Mouse (Mus musculus) forebrain, postnatal 0 days (tissue): ENCODE measurements around the gene Icos. TPM values are rescaled to one million over a fixed set of nuclear protein-coding genes. Genes with fewer than 3 reads are reported as not detected.
A peak's percentile ranks its signal among the peaks of the same experiment; 100 is the strongest.

Source experiments
- ATAC-seq: fragments of 200-750 bp; cut with Nextera tagmentation; 2 replicates; pipeline ENCODE4 v1.8.0; 2017; ENCODE audit warnings: mild to moderate bottlenecking, moderate library complexity
- DNase-seq: peaks from one replicate; pipeline ENCODE4 v3.0.0-alpha.2; 2015
- H3K27ac ChIP-seq: fragments of 300-500 bp; sonication (generic); 2 replicates; pipeline ENCODE4 v1.5.1; 2014; ENCODE audit warnings: low read depth, mild to moderate bottlenecking, antibody characterized with exemption, low read length, moderate library complexity, mixed read lengths
- H3K27me3 ChIP-seq: fragments of 300-500 bp; sonication (generic); 2 replicates; pipeline ENCODE4 v1.6.1; 2014; ENCODE audit warnings: mild to moderate bottlenecking, low read length, mixed read lengths; ENCODE audit not compliant: insufficient read depth
- H3K36me3 ChIP-seq: fragments of 300-500 bp; sonication (generic); 2 replicates; pipeline ENCODE4 v1.6.1; 2014; ENCODE audit warnings: mild to moderate bottlenecking, moderate library complexity; ENCODE audit not compliant: insufficient read depth
- H3K4me1 ChIP-seq: fragments of 300-500 bp; sonication (generic); 2 replicates; pipeline ENCODE4 v1.6.1; 2014; ENCODE audit warnings: antibody characterized with exemption; ENCODE audit not compliant: insufficient read depth
- H3K4me2 ChIP-seq: fragments of 300-500 bp; sonication (generic); 2 replicates; pipeline ENCODE4 v1.6.1; 2014; ENCODE audit warnings: low read depth, mild to moderate bottlenecking, moderate library complexity
- H3K4me3 ChIP-seq: fragments of 300-500 bp; sonication (generic); 2 replicates; pipeline ENCODE4 v1.5.1; 2014; ENCODE audit warnings: low read depth, low read length, mixed read lengths
- H3K9ac ChIP-seq: fragments of 300-500 bp; sonication (generic); 2 replicates; pipeline ENCODE4 v1.6.1; 2014; ENCODE audit warnings: mild to moderate bottlenecking
- H3K9me3 ChIP-seq: fragments of 300-500 bp; sonication (generic); 2 replicates; pipeline ENCODE4 v1.6.1; 2016; ENCODE audit warnings: low read length
- CTCF ChIP-seq: sonication (generic); IDR thresholded peaks from 2 replicates; pipeline ENCODE4 v1.5.1; 2016; ENCODE audit warnings: antibody characterized with exemption, control low read depth, low read depth
- WGBS: fragments of 180-500 bp; shearing (Covaris S2); extraction: QIAGEN DNeasy Blood & Tissue Kit; methylation state at CpG from one replicate; pipeline ENCODE4 v1.1.7; 2014; 5-methylcytosine and 5-hydroxymethylcytosine counted together
- polyA plus RNA-seq: library from polyadenylated mRNA; unstranded; fragments of >200 nt; fragmentation: Nextera tagmentation; extraction: Ambion mirVana; gene quantifications from 2 replicates; pipeline ENCODE4 v1.2.1, GENCODE M21; 2015
- total RNA-seq: library from RNA; depleted of rRNA; stranded (reverse); fragments of >200 nt; gene quantifications from 2 replicates; pipeline ENCODE4 v1.2.3, GENCODE M21; 2014

Icos gene
- total and polyA plus RNA-seq, 2 experiments from 2014 or later: 0.05 to 0.13 TPM

DNA sequence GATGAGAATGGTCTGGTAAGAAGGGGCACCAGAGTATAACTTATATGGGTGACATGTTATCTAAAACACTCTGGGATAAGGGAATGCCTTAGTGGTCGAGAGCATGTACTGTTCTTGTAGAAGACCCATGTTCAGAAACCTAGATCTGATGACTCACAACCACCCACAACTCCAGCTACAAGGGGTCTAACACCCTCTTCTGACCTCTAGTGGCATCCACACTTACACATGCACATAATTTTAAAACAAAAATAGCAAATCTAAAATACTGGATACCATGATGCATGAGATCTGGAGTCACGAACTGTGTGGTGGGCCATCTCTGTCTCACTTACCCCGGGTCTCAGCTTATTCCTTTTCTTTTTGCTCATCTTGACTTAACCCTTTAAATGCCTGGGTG, 37.7 kb upstream of the Icos start:
- Histone ChIP-seq H3K9ac (no peak overlapping the region), H3K4me3 (no peak overlapping the region), H3K9me3 (no peaks in the 10 kb centered on the region), H3K4me1 (0 out of 2 replicates have a peak, but pooled peaks cover 7% of the 10 kb centered on the region), H3K4me2 (no peak overlapping the region), H3K27me3 (no peaks in the 10 kb centered on the region), H3K27ac (no peak overlapping the region), H3K36me3 (no peaks in the 10 kb centered on the region)
- 72% methylated on average over 3 of the region's 3 CpGs for WGBS
- DNase-seq (no peak), ATAC-seq (no peak)
- TF ChIP-seq CTCF: no peak

- TF ChIP-seq CTCF: no peak
- Histone ChIP-seq H3K4me1 (0 out of 2 replicates have a peak, but pooled peaks cover 7% of the 10 kb centered on the region), H3K4me2 (no peak overlapping the region), H3K9me3 (no peaks in the 10 kb centered on the region), H3K4me3 (no peak overlapping the region), H3K9ac (no peak overlapping the region), H3K27ac (no peak overlapping the region), H3K36me3 (no peaks in the 10 kb centered on the region), H3K27me3 (no peaks in the 10 kb centered on the region)
- WGBS: 70% methylated on average over 1 of the region's 1 CpGs
- ATAC-seq (no peak), DNase-seq (no peak)
These were observed 37.1 kb upstream of the Icos start for GRCm38 (mm10) chr1:60940620-60941019.

GRCm38 (mm10) chr1:60941056-60942048, 36.4 kb upstream of the Icos start:
- Histone ChIP-seq H3K27ac (no peak overlapping the region), H3K4me2 (no peak overlapping the region), H3K27me3 (no peaks in the 10 kb centered on the region), H3K4me3 (no peak overlapping the region), H3K9me3 (no peaks in the 10 kb centered on the region), H3K9ac (no peak overlapping the region), H3K4me1 (0 out of 2 replicates have a peak, but pooled peaks cover 2% of the 10 kb centered on the region), H3K36me3 (no peaks in the 10 kb centered on the region)
- TF ChIP-seq CTCF: no peak
- DNase-seq (no peak), ATAC-seq (no peak)
- WGBS: 95% methylated on average over 5 of the region's 5 CpGs

- WGBS: 87% methylated on average over 2 of the region's 2 CpGs
- no peaks in the 10 kb centered on the region for H3K9me3 ChIP-seq
- TF ChIP-seq CTCF: no peak
These were observed 34.8 kb upstream of the Icos start for GRCm38 (mm10) chr1:60942921-60943320.

DNA sequence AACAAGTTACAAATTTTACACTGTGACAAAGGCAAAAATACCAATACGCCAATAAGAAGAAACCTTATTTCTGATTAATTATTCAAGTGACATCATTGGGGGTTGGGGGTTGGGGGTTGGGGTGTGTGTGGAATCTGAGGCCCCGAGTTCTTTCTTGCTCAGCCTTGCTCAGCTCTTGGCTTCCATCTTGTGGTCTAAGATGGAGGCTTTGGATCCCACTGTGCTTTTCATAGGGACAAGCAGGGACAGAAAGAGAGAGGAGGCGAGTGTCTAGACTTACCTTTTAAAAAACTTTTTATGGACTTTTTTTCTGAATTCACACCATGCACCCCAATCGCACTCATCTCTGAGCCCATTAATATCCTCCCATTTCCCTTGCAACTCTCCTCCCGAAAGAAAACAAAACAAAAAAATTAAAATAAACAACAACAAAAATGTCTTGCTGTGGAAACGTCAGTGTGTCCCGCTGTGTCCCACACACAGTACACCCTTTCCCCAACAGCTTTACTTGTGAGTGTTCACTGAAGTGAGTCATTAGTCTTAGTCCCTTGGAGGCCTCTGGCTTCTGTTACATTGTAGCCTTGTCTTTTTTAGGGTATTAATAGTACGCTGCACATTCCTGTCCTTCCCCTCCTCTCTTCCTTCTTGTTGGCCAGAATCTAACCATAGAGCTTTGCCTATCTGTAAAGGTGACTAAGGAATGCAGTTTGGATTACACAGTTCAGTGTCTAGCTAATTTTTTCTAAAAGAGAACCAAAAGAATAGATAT, 31.9 kb upstream of the Icos start:
- ATAC-seq (no peak), DNase-seq (no peak)
- H3K9ac ChIP-seq: no peak overlapping the region
- WGBS: 79% methylated on average over 8 of the region's 8 CpGs
- no peaks in the 10 kb centered on the region for H3K4me1 ChIP-seq
- H3K4me2 ChIP-seq: no peak overlapping the region
- TF ChIP-seq CTCF: peak; percentile 34
- H3K27ac ChIP-seq: no peak overlapping the region
- H3K36me3 ChIP-seq: no peaks in the 10 kb centered on the region
- no peaks in the 10 kb centered on the region for H3K9me3 ChIP-seq
- no peaks in the 10 kb centered on the region for H3K27me3 ChIP-seq
- H3K4me3 ChIP-seq: no peak overlapping the region

More at GRCm38 (mm10) chr1:60942921-60943320, 34.8 kb upstream of the Icos start:
- no peaks in the 10 kb centered on the region for H3K36me3 ChIP-seq
- H3K4me1 ChIP-seq: no peaks in the 10 kb centered on the region
- H3K9ac ChIP-seq: no peak overlapping the region
- H3K27ac ChIP-seq: no peak overlapping the region
- H3K4me2 ChIP-seq: no peak overlapping the region
- no peak for DNase-seq
- no peaks in the 10 kb centered on the region for H3K27me3 ChIP-seq
- no peak overlapping the region for H3K4me3 ChIP-seq
- ATAC-seq: no peak

DNA sequence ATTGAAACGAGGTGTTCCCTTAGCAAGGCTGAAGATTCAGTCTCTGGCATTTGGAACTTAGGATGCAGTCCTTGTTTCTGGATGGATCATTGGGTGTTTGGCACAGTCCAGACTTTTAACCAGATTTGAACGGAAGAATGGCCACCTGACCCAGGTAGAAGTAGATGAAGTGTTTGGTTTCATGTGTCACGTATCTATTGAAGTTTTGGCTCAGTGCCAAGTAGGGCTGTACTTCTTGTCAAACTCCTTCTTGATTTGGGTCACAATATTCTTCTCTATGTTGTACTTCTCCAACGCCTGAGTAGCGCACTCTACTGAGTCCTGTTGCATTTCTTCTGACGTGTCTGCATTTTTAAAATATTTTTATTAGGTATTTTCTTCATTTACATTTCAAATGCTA, 29.6 kb upstream of the Icos start:
- TF ChIP-seq CTCF: no peak
- Histone ChIP-seq H3K27me3 (no peaks in the 10 kb centered on the region), H3K9me3 (no peaks in the 10 kb centered on the region), H3K27ac (no peak overlapping the region), H3K4me2 (no peak overlapping the region), H3K4me3 (no peak overlapping the region), H3K4me1 (no peaks in the 10 kb centered on the region), H3K9ac (no peak overlapping the region), H3K36me3 (no peaks in the 10 kb centered on the region)
- DNase-seq (no peak), ATAC-seq (no peak)
- 77% methylated on average over 6 of the region's 6 CpGs for whole genome bisulfite sequencing
